In the genomic region with DNA sequence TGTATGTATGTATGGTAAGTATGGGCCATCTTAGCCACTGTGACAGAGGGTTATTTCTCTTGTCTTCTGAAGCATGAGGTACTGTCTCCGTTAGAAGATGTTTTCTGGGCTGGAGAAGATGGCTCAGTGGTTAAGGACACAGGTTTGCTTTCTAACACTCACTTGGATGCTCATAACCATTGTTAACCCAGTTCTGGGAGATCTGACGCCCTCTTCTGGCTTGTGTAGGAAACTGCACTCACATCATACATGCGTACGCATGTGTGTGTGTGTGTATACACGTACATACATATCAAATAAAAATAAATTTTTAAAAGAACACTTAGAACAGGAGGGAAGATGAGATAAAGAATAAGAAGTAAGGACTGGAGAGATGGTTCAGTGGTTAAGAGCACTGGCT, we compare ENCODE assay signal across 1 mouse cellular context.
TF ChIP-seq lines count a peak whose summit lies in the region.

No protein-coding gene starts in this region.

TF ChIP-seq in MEL, 35 proteins besides CTCF, POLR2A, EP300 and RAD21 (continued from another document):
- TF ChIP-seq MAZ (IDR thresholded peaks at IDR 0.05; ENCODE audit: low read depth, low read length) (no peak), SMC3 (IDR thresholded peaks at IDR 0.05; ENCODE audit: low read depth, low read length) (no peak), USF1 (IDR thresholded peaks at IDR 0.05; ENCODE audit: low read depth, low read length) (no peak), SIN3A (IDR thresholded peaks at IDR 0.05; ENCODE audit: low read length) (no peak), MYB (IDR thresholded peaks at IDR 0.05; ENCODE audit: low read depth, low read length) (no peak), GATA1 (IDR thresholded peaks at IDR 0.05; ENCODE audit: low read depth, low read length) (no peak), HCFC1 (IDR thresholded peaks at IDR 0.05; ENCODE audit: low read depth, low read length) (no peak), TAL1 (IDR thresholded peaks at IDR 0.05; ENCODE audit: low read length) (no peak), JUND (IDR thresholded peaks at IDR 0.05; ENCODE audit: low read depth, low read length) (no peak), MXI1 (IDR thresholded peaks at IDR 0.05; ENCODE audit: low read depth, low read length) (no peak), ZNF384 (IDR thresholded peaks at IDR 0.05; ENCODE audit: low read depth, low read length) (no peak)
TF ChIP-seq in MEL: peak in this region for 0.
